Mouse (Mus musculus): Measurements from ENCODE around the gene Fcamr.

DNA sequence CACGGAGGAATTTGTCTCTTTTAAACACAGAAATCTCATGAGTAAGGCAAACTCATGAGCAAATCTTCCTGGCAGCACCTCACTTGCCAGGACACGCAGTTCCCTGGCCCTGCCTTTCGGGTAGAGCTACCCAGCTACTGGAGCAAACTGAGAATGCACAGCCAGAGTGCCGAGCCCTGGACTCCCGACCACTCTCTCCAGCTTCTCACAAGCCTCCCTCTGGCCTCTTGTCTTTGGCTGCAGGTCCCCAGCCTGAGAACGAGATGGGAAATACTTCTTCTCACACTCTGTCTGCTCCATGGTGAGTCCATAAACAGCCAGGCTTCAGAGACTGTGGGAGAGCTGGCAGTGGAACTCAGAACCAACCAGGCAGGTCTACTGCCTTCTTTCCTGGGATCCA is 2.3 kb downstream of the Fcamr start:
- TF ChIP-seq CTCF (conservative IDR thresholded peaks at IDR 0.05; ENCODE audit: insufficient read depth, insufficient read length, low read depth, low read length) = no peak
- no peak for TF ChIP-seq POLR2A (IDR thresholded peaks at IDR 0.05; ENCODE audit: low read depth, low read length)
